Mouse (Mus musculus): ENCODE results near the gene Cdk5rap3. TPM values are rescaled to one million over a fixed set of nuclear protein-coding genes. Genes with fewer than 3 reads are reported as not detected.

Gene Cdk5rap3
- polyA plus RNA-seq, 1 experiment from 2014 or later: 67.2 TPM

DNA sequence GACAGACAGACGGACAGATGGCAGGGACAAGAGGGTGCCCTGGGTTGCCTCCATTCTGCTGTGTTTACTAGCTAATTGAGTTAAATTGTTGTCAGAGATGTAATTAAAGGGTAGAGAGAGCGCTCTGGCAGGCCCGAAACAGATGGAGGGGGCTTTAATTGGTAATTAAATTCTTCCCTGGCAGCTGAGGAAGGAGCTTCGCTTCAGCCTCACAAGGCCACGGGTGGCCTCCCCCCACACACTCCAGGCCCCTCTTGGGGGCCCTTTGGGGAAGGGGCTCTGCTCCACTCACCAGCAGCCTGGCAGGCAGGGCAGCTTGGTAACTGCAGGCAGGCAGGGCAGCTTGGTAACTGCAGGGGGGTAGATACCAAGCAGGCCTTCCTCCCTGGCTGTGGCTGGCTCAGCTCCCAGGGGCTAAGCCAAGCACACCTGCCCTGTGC lies 30.4 kb downstream of the Cdk5rap3 start:
- H3K4me2 ChIP-seq: no peak overlapping the region
- H3K9ac ChIP-seq: no peak overlapping the region
- WGBS: 52% methylated on average over 5 of the region's 5 CpGs
- H3K4me1 ChIP-seq: no peaks in the 10 kb centered on the region
- no peak overlapping the region for H3K4me3 ChIP-seq (replicated peaks)
- H3K27ac ChIP-seq: no peak overlapping the region; the same call in 1 of the 2 replicates
- H3K27me3 ChIP-seq (replicated peaks): no peaks in the 10 kb centered on the region
- no peaks in the 10 kb centered on the region for H3K9me3 ChIP-seq
- no peaks in the 10 kb centered on the region for H3K36me3 ChIP-seq
- ATAC-seq (ENCODE audit: insufficient read depth, low FRiP score, low read depth): peak; percentile 39; the same call in 1 of the 2 replicates

DNA sequence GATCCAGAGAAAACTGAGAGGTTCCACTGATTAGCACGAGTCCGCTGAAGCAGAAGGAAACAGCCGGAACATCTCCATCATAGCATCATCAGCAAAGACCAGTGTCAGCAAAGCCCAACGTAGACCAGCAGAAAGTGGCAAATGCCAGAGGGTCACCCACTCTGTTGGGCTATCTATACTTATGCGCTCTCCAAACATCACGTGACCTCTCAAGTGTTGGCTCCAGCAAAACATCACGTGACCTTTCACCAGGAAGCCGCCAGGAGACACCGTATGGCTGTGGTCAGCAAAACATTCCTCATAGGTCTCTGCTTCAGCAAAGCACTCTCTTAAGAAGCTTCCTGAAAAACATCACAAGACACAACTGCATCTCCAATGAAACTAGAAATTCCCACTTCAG lies 36.0 kb downstream of the Cdk5rap3 start:
- H3K9me3 ChIP-seq: no peaks in the 10 kb centered on the region
- no peaks in the 10 kb centered on the region for H3K36me3 ChIP-seq
- no peak overlapping the region for H3K9ac ChIP-seq
- H3K27ac ChIP-seq: no peak overlapping the region
- H3K4me2 ChIP-seq: no peak overlapping the region
- no peaks in the 10 kb centered on the region; the same call in 1 of the 2 replicates for H3K27me3 ChIP-seq (replicated peaks)
- no peak overlapping the region for H3K4me3 ChIP-seq (replicated peaks)
- peaks cover 12% of the 10 kb centered on the region for H3K4me1 ChIP-seq
- ATAC-seq (ENCODE audit: insufficient read depth, low FRiP score, low read depth): no peak
- WGBS: 78% methylated on average over 9 of the region's 9 CpGs

DNA sequence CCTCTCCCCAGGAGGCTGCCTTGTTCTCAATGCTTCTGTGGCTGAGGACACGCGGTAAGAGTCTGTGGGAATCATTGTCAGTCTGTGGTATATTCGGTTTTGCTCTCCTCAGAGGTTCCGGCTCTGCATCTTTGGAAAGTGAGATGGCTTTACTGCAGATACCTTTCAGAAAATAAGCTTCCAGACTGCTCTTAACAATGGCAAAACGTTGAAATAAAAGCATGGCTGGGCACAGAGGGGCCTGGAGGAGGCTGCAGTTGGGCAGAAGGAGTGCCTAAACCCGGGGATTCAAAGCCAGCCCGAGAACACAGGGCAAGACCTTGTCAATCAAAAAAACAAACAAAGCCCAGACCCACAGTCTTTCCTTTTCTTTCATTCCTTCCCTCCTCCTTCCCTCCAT lies 36.9 kb downstream of the Cdk5rap3 start:
- ATAC-seq (ENCODE audit: insufficient read depth, low FRiP score, low read depth): no peak
- H3K27me3 ChIP-seq (replicated peaks): no peaks in the 10 kb centered on the region; the same call in 1 of the 2 replicates
- H3K9ac ChIP-seq: no peak overlapping the region
- 31% methylated on average over 7 of the region's 7 CpGs for WGBS
- no peak overlapping the region for H3K4me2 ChIP-seq
- H3K36me3 ChIP-seq: no peaks in the 10 kb centered on the region
- no peak overlapping the region for H3K27ac ChIP-seq
- H3K4me1 ChIP-seq: peaks cover 13% of the 10 kb centered on the region
- no peaks in the 10 kb centered on the region for H3K9me3 ChIP-seq
- no peak overlapping the region for H3K4me3 ChIP-seq (replicated peaks)

DNA sequence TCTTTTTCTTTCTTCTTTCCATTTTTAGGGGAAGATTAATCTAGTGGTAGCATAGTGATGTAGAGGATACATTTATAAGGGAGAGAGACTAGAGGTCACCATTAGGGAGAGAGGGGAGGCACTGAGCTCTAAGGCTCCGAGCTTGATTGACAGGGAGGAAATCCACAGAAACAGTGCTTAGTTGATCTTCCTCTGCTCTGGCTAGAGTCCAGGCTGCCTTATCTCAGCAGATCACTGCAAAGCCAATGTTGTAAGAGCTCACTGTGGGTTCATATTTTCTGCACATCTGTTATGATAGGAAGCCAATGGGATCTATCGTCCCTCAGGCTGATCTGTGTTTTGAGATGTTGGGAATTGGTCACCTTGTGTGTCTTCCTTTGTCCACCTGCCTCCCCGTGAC lies 37.6 kb downstream of the Cdk5rap3 start:
- Histone ChIP-seq H3K4me1 (peaks cover 14% of the 10 kb centered on the region), H3K27me3 (replicated peaks) (no peaks in the 10 kb centered on the region; the same call in 1 of the 2 replicates), H3K4me3 (replicated peaks) (no peak overlapping the region), H3K36me3 (no peaks in the 10 kb centered on the region), H3K9me3 (no peaks in the 10 kb centered on the region), H3K4me2 (no peak overlapping the region), H3K27ac (no peak overlapping the region), H3K9ac (no peak overlapping the region)
- ATAC-seq (ENCODE audit: insufficient read depth, low FRiP score, low read depth): no peak
- 43% methylated on average over 3 of the region's 3 CpGs for WGBS

- 49% methylated on average over 4 of the region's 4 CpGs for WGBS
- peak overlapping the region; percentile 76; the same call in 1 of the 2 replicates for H3K4me2 ChIP-seq
- no peaks in the 10 kb centered on the region for H3K9me3 ChIP-seq
- H3K27me3 ChIP-seq (replicated peaks): no peaks in the 10 kb centered on the region; the same call in 1 of the 2 replicates
- no peak for ATAC-seq (ENCODE audit: insufficient read depth, low FRiP score, low read depth)
- H3K27ac ChIP-seq: peak overlapping the region; percentile 65
- H3K9ac ChIP-seq: no peak overlapping the region
- H3K36me3 ChIP-seq: no peaks in the 10 kb centered on the region
- no peak overlapping the region for H3K4me3 ChIP-seq (replicated peaks)
- peaks cover 24% of the 10 kb centered on the region for H3K4me1 ChIP-seq
These were observed 39.2 kb downstream of the Cdk5rap3 start for GRCm38 (mm10) chr11:96877071-96877470.

DNA sequence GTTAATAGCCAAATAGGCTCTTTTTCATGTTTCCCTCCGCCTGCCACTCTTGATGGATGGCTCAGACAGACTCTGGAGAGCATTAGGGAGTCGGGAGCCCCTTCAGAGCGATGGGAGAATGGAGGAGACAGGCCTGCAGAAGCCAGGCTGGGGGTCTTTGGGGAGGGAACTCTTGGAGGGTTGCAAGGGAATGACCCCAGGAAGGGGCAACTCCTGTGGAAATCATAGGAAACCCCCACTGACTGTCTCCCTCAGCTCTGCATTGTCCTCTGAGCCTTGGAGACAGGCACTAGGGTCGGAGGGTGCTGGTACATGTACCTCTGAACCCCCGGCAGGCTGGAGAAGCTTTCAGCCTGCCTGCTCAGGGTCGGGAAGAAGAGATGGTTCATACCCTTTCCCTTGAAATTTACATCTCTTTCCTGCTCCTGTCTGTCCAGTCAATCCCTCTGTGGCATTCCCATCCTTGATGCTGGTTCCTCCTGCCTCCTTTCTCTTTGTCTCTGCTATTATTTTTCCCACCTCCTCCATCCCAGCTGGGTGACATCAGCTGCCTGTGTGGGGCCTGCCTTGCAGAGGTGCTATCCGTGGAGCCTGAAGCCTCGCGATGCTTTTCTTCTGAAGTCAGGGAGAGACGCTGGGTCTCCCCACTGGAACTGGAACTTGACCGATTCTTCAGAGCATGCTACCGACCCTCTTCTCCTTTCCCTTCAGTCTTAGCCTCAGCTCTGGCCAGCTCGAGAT lies 39.8 kb downstream of the Cdk5rap3 start:
- Histone ChIP-seq H3K4me2 (peak overlapping the region; percentile 76), H3K4me3 (replicated peaks) (no peak overlapping the region; the same call in 1 of the 2 replicates), H3K9ac (no peak overlapping the region), H3K27me3 (replicated peaks) (no peaks in the 10 kb centered on the region; the same call in 1 of the 2 replicates), H3K36me3 (no peaks in the 10 kb centered on the region), H3K9me3 (no peaks in the 10 kb centered on the region), H3K4me1 (peaks cover 24% of the 10 kb centered on the region), H3K27ac (peak overlapping the region; percentile 65)
- WGBS: 14% methylated on average over 13 of the region's 13 CpGs
- ATAC-seq (ENCODE audit: insufficient read depth, low FRiP score, low read depth): no peak

- peak; percentile 58; the same call in 1 of the 2 replicates for ATAC-seq (ENCODE audit: insufficient read depth, low FRiP score, low read depth)
- Histone ChIP-seq H3K4me2 (peak overlapping the region; percentile 76), H3K4me1 (peaks cover 24% of the 10 kb centered on the region), H3K27me3 (replicated peaks) (no peaks in the 10 kb centered on the region; the same call in 1 of the 2 replicates), H3K27ac (peak overlapping the region; percentile 57; the same call in 1 of the 2 replicates), H3K9ac (peak overlapping the region; percentile 13; the same call in 1 of the 2 replicates), H3K36me3 (no peaks in the 10 kb centered on the region), H3K4me3 (replicated peaks) (peak overlapping the region; percentile 37), H3K9me3 (no peaks in the 10 kb centered on the region)
- WGBS: 0% methylated on average over 34 of the region's 35 CpGs
These were observed 40.6 kb downstream of the Cdk5rap3 start for GRCm38 (mm10) chr11:96875745-96876144.

DNA sequence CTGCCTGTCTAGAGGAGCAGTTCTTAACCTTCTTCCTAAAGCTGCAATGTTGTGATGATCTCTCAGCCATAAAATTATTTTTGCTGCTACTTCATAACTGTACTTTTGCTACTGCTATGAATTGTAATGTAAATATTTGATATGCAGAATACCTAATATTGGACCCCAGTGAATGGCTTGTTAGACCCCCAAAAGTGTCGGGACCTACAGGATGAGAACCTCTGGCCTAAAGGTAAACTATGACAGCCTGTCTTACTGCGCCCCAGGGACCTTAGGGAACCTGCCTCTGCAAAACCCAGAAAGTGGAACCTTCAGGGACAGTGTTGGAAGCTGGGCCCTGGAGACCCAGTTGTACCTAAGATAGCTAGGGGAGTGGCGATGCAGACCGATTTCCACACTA lies 41.0 kb downstream of the Cdk5rap3 start:
- ATAC-seq (ENCODE audit: insufficient read depth, low FRiP score, low read depth): no peak
- H3K4me1 ChIP-seq: peaks cover 24% of the 10 kb centered on the region
- H3K36me3 ChIP-seq: no peaks in the 10 kb centered on the region
- H3K27ac ChIP-seq: peak overlapping the region; percentile 57
- no peak overlapping the region for H3K9ac ChIP-seq
- H3K4me2 ChIP-seq: peak overlapping the region; percentile 76
- H3K27me3 ChIP-seq (replicated peaks): no peaks in the 10 kb centered on the region; the same call in 1 of the 2 replicates
- no peaks in the 10 kb centered on the region for H3K9me3 ChIP-seq
- H3K4me3 ChIP-seq (replicated peaks): peak overlapping the region; percentile 37
- WGBS: 23% methylated on average over 4 of the region's 4 CpGs

DNA sequence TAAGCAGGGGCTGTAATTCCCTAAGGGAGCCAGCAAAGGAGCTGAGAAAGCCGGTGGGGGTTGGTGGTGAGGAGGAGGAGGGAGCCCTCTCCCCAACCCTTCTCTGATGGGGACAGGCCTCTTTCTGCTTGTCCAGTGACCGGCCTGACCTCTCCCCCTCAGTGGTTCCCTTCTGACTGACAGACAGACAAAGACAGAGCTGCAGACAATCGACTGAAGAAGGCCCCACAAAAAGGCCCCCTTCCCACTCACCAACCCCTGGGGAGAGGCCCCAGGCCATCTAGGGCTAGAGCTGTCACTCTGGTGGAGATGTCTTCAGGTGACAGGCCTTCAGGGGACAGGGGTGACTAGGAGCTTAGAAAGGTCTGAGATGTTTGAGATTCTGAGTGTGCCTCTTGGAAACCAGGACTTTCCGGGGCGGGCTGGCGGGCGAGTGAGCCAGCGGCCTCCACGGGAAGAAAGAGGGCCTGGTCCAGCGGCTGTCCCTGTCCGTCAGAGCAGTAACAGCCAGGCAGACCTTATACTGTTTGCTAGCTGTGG lies 42.6 kb downstream of the Cdk5rap3 start:
- ATAC-seq (ENCODE audit: insufficient read depth, low FRiP score, low read depth): no peak
- Histone ChIP-seq H3K27me3 (replicated peaks) (no peaks in the 10 kb centered on the region; the same call in 1 of the 2 replicates), H3K4me2 (no peak overlapping the region), H3K27ac (no peak overlapping the region), H3K36me3 (no peaks in the 10 kb centered on the region), H3K4me3 (replicated peaks) (no peak overlapping the region), H3K9ac (no peak overlapping the region), H3K4me1 (peaks cover 24% of the 10 kb centered on the region), H3K9me3 (no peaks in the 10 kb centered on the region)
- 43% methylated on average over 11 of the region's 11 CpGs for WGBS

DNA sequence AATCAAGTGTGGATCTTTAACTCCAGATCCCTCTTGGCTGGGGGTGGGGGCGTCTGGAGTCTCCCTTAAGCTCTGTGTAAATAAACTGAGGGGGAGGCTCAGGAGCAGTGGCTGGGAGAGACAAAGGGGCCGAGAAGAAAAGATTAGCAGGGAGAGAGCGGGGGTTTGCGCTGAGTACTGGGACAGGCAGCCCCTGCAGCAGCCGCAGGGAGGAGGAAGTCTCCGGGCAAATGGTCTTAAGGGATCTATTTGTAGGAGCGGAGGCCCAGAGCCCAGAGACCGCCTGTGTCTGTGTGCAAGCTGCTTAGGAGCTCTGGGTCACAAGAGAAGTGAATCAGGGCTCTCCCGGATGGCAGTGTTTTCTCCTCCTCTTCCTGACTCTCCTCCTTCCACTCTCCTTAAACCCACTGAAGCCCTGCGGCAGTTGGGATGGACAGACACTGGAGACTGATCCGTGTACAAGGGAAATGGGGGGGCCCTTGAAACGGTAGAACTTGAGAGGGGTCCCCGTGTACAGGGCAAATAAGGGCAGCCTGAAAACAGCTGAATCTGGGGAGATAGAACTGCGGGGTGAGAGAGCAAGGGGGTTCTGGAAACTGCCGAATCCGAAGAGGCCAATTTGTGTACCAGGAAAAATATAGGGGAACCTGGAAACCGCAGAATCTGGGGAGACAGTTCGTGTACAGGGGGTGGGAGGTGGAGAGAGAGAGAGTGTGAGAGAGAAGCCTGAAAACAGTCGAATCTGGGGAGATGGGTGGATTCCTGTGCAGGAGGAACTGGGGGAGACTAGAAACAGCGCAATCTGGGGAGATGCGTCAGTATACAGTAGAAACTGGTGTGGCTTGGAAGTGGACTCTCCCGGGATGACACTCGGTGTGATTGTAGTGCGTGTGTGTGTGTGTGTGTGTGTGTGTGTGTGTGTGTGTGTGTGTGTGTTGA lies 43.6 kb downstream of the Cdk5rap3 start:
- Histone ChIP-seq H3K27me3 (replicated peaks) (no peaks in the 10 kb centered on the region; the same call in 1 of the 2 replicates), H3K4me2 (peak overlapping the region; percentile 19; the same call in 1 of the 2 replicates), H3K4me1 (peaks cover 24% of the 10 kb centered on the region), H3K36me3 (no peaks in the 10 kb centered on the region), H3K9me3 (no peaks in the 10 kb centered on the region), H3K27ac (peak overlapping the region; percentile 41; the same call in 1 of the 2 replicates), H3K9ac (no peak overlapping the region), H3K4me3 (replicated peaks) (no peak overlapping the region)
- peak; percentile 10; the same call in 1 of the 2 replicates for ATAC-seq (ENCODE audit: insufficient read depth, low FRiP score, low read depth)
- 12% methylated on average over 24 of the region's 24 CpGs for WGBS

- WGBS: 7% methylated on average over 5 of the region's 5 CpGs
- Histone ChIP-seq H3K27me3 (replicated peaks) (no peaks in the 10 kb centered on the region), H3K27ac (no peak overlapping the region), H3K4me1 (peaks cover 5% of the 10 kb centered on the region), H3K4me2 (no peak overlapping the region), H3K36me3 (no peaks in the 10 kb centered on the region), H3K9me3 (no peaks in the 10 kb centered on the region), H3K4me3 (replicated peaks) (no peak overlapping the region), H3K9ac (no peak overlapping the region)
- ATAC-seq (ENCODE audit: insufficient read depth, low FRiP score, low read depth): peak; percentile 47; the same call in 1 of the 2 replicates
These were observed 49.1 kb downstream of the Cdk5rap3 start for GRCm38 (mm10) chr11:96867149-96867548.

All from stomach, embryonic 15.5 days (tissue).